In genomic region chr14:90680377-90680776, GRCm38 (mm10) we compare ENCODE assay signal across 17 mouse cellular contexts.
"Had no signal": no experiment of that assay in that cellular context is flagged by ENCODE, and none has a peak within 500 bp of the region (broad histone marks: within the 10 kb centered on the region; RNA-seq: fewer than 3 reads in every experiment).

No protein-coding gene starts in this region.

- H3K27me3 ChIP-seq: limb, embryonic 13.5 days; liver, embryonic 15.5 days; midbrain, embryonic 15.5 days; neural tube, embryonic 13.5 days; stomach, embryonic 15.5 days had no signal

- H3K4me1 ChIP-seq: limb, embryonic 13.5 days; liver, embryonic 15.5 days; midbrain, embryonic 15.5 days; neural tube, embryonic 13.5 days; stomach, embryonic 15.5 days had no signal

- ATAC-seq: lung, postnatal 0 days; midbrain, embryonic 15.5 days had no signal

- H3K9me3 ChIP-seq: limb, embryonic 13.5 days; liver, embryonic 15.5 days; midbrain, embryonic 15.5 days; neural tube, embryonic 13.5 days; stomach, embryonic 15.5 days had no signal

- H3K4me3 ChIP-seq: limb, embryonic 13.5 days; liver, embryonic 15.5 days; midbrain, embryonic 15.5 days; neural tube, embryonic 13.5 days; stomach, embryonic 15.5 days had no signal

- DNase-seq: kidney, adult 11 months; kidney, adult 9 months; kidney, postnatal 10 days; layer of hippocampus, adult 9-11 months; layer of hippocampus, postnatal 36 days; left cerebral cortex, postnatal 4 days; lung, adult 2 months; lung, postnatal 36 days; right cerebral cortex, postnatal 14 days; thymus, postnatal 36 days had no signal

- H3K27ac ChIP-seq: limb, embryonic 13.5 days; liver, embryonic 15.5 days; midbrain, embryonic 15.5 days; neural tube, embryonic 13.5 days; stomach, embryonic 15.5 days had no signal

- H3K4me2 ChIP-seq: limb, embryonic 13.5 days; liver, embryonic 15.5 days; midbrain, embryonic 11.5 days; midbrain, embryonic 15.5 days; neural tube, embryonic 13.5 days; stomach, embryonic 15.5 days had no signal

- H3K36me3 ChIP-seq: limb, embryonic 13.5 days; liver, embryonic 15.5 days; midbrain, embryonic 15.5 days; neural tube, embryonic 13.5 days; stomach, embryonic 15.5 days had no signal

- H3K9ac ChIP-seq: limb, embryonic 13.5 days; liver, embryonic 15.5 days; midbrain, embryonic 15.5 days; neural tube, embryonic 13.5 days; stomach, embryonic 15.5 days had no signal
